Mouse (Mus musculus): ENCODE measurements at regions not wholly inside any gene's neighbourhood (a gene's known extent, or its start where the extent isn't known, plus 50 kb on each side); places are given as distances from the start of the nearest gene placed in this dataset.

DNA sequence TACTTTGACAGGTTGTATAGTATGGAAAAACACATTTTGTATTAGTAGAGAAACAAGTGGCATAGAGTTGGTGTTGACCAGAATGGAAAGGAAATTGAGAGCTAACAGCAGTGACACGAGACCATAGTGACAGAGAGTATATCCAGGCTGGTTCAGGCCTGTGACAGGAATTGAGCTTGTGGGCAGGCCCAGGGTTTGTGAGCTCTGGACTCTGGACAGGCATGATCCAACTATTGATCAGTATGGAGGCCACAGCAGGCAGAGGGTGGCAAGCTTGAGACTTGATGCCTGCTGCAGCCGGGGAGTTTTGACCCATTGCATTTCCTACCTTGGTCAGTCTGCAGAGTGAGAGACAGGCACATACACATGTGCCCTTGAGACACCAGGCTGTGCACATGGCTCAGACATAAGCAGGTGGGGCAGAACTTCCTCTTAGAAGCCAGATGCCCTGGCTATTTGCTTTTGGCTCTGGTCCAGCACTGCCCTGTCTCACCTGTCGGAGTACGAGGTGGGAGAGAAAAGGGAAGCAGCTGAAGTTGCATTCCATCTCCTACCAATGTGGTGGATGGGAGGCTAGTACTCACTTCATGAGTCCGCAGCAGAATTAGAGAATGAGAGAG lies 1006.2 kb upstream of the Cdh20 start:
- TF ChIP-seq POLR2A (IDR thresholded peaks at IDR 0.05; ENCODE audit: borderline replicate concordance, extremely low read depth, insufficient read depth, insufficient read length): no peak
- H3K4me2 ChIP-seq (replicated peaks; ENCODE audit: low read depth, low read length, severe bottlenecking): no peak overlapping the region
- no peaks in the 10 kb centered on the region for H3K4me1 ChIP-seq (ENCODE audit: control insufficient read depth, insufficient read depth, low read length)
- H3K27me3 ChIP-seq (ENCODE audit: control insufficient read depth, insufficient read depth, low read length): no peaks in the 10 kb centered on the region
- H3K4me3 ChIP-seq (replicated peaks; ENCODE audit: low read length): no peak overlapping the region
- H3K36me3 ChIP-seq (ENCODE audit: control insufficient read depth, insufficient read depth, low read length): no peaks in the 10 kb centered on the region
- no peak for ATAC-seq (ENCODE audit: low FRiP score, low read depth)
- DNase-seq (ENCODE audit: low spot score): no peak
- no peak overlapping the region for H3K9ac ChIP-seq (ENCODE audit: low read depth, low read length, severe bottlenecking)
- H3K9me3 ChIP-seq (ENCODE audit: control insufficient read depth, low read length): no peaks in the 10 kb centered on the region
- 76% methylated on average over 5 of the region's 5 CpGs for WGBS
- H3K27ac ChIP-seq (replicated peaks; ENCODE audit: low read depth, low read length): no peak overlapping the region

DNA sequence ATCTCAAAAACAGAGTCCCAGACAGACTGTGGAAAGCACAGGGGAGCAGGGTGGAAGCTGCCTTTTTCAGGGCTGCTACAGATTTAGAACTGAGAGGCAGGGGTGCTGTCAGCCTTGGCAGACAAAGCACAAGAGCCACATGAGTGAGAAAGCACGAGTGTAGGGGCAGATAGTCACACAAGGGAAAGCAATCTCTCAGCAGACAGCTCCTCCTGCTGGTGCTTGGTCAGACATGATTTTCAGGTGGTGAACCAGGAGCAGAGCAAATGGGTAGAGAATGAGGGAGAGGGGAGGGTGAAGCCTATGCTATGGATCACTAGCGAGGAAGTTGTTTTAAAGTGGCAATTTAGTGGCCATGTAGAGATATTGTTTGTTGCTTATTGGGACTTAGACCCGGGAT lies 1005.6 kb upstream of the Cdh20 start:
- Histone ChIP-seq H3K9me3 (ENCODE audit: control insufficient read depth, low read length) (no peaks in the 10 kb centered on the region), H3K27ac (replicated peaks; ENCODE audit: low read depth, low read length) (no peak overlapping the region), H3K36me3 (ENCODE audit: control insufficient read depth, insufficient read depth, low read length) (no peaks in the 10 kb centered on the region), H3K4me3 (replicated peaks; ENCODE audit: low read length) (no peak overlapping the region), H3K4me1 (ENCODE audit: control insufficient read depth, insufficient read depth, low read length) (no peaks in the 10 kb centered on the region), H3K9ac (ENCODE audit: low read depth, low read length, severe bottlenecking) (no peak overlapping the region), H3K4me2 (replicated peaks; ENCODE audit: low read depth, low read length, severe bottlenecking) (no peak overlapping the region), H3K27me3 (ENCODE audit: control insufficient read depth, insufficient read depth, low read length) (no peaks in the 10 kb centered on the region)
- 45% methylated on average over 3 of the region's 3 CpGs for WGBS
- ATAC-seq (ENCODE audit: low FRiP score, low read depth) (no peak), DNase-seq (ENCODE audit: low spot score) (no peak)
- TF ChIP-seq POLR2A (IDR thresholded peaks at IDR 0.05; ENCODE audit: borderline replicate concordance, extremely low read depth, insufficient read depth, insufficient read length): no peak

DNA sequence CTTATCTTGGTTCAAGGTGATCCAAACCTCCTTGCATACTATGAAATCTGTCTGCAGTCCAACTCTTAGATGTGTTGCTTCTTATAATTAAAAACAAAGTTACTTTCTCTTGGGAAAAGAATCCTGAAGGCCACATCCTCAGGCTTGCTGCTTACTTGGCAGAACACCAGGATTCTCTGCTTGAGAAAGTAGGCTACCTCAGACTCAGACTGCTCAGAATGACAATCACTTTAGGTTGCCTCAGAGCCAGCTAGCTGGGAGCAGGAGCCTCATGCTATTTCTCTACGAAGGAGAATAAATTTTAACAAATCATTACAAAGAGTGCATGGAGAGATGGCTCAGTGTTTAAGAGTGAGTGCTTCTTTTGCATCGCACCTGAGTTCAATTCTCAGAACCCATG lies 1001.0 kb upstream of the Cdh20 start:
- ATAC-seq (ENCODE audit: low FRiP score, low read depth) (no peak), DNase-seq (ENCODE audit: low spot score) (no peak)
- no peaks in the 10 kb centered on the region for H3K27me3 ChIP-seq (ENCODE audit: control insufficient read depth, insufficient read depth, low read length)
- WGBS: 69% methylated on average over 2 of the region's 2 CpGs
- no peak overlapping the region for H3K27ac ChIP-seq (replicated peaks; ENCODE audit: low read depth, low read length)
- no peaks in the 10 kb centered on the region for H3K36me3 ChIP-seq (ENCODE audit: control insufficient read depth, insufficient read depth, low read length)
- H3K4me2 ChIP-seq (replicated peaks; ENCODE audit: low read depth, low read length, severe bottlenecking): no peak overlapping the region
- H3K9ac ChIP-seq (ENCODE audit: low read depth, low read length, severe bottlenecking): no peak overlapping the region
- H3K4me3 ChIP-seq (replicated peaks; ENCODE audit: low read length): no peak overlapping the region
- no peaks in the 10 kb centered on the region for H3K4me1 ChIP-seq (ENCODE audit: control insufficient read depth, insufficient read depth, low read length)
- no peak for TF ChIP-seq POLR2A (IDR thresholded peaks at IDR 0.05; ENCODE audit: borderline replicate concordance, extremely low read depth, insufficient read depth, insufficient read length)
- H3K9me3 ChIP-seq (ENCODE audit: control insufficient read depth, low read length): no peaks in the 10 kb centered on the region

DNA sequence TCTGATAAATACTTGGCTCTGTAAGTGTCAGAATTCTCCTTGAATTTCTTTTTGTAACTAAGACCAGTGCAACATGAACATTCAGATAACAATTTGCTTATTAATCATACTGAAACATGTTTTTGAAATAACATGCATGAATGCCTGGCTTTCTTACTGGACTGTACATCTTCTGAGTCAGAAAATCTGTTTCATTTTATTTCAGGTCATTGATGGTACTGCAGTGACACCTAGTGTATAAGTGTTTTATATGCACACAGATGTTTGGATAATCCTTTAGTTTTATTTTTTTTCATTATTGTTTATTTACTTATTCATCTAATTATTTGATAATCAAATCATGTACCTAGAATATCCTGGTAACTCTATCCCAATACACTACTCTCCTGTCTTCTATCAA lies 983.6 kb upstream of the Cdh20 start:
- no peaks in the 10 kb centered on the region for H3K4me1 ChIP-seq (ENCODE audit: control insufficient read depth, insufficient read depth, low read length)
- ATAC-seq (ENCODE audit: low FRiP score, low read depth) (no peak), DNase-seq (ENCODE audit: low spot score) (no peak)

DNA sequence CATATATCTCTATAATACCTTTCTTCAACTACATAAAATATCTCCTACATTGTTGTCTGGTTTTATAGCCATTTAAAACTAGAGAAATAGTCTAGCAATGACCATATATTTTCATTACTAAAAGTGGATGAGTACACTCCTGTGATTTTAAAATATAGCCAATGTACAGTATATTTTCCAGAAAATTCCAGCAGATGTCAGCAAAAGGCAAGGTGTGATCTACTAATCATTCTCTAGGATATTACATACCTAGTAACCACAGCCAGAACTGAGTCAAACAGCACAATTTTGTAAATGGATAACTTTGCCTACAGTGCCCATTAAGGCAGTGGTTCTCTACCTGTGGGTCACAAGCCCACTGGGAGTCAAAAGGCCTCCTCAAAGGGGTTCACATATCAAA lies 972.0 kb upstream of the Cdh20 start:
- H3K9me3 ChIP-seq (ENCODE audit: control insufficient read depth, low read length): no peaks in the 10 kb centered on the region
- no peak for ATAC-seq (ENCODE audit: low FRiP score, low read depth)
- H3K4me2 ChIP-seq (replicated peaks; ENCODE audit: low read depth, low read length, severe bottlenecking): no peak overlapping the region
- DNase-seq (ENCODE audit: low spot score): no peak
- no peak overlapping the region for H3K9ac ChIP-seq (ENCODE audit: low read depth, low read length, severe bottlenecking)
- no peak for TF ChIP-seq POLR2A (IDR thresholded peaks at IDR 0.05; ENCODE audit: borderline replicate concordance, extremely low read depth, insufficient read depth, insufficient read length)
- no peak overlapping the region for H3K4me3 ChIP-seq (replicated peaks; ENCODE audit: low read length)
- no peaks in the 10 kb centered on the region for H3K27me3 ChIP-seq (ENCODE audit: control insufficient read depth, insufficient read depth, low read length)
- no peaks in the 10 kb centered on the region for H3K4me1 ChIP-seq (ENCODE audit: control insufficient read depth, insufficient read depth, low read length)
- H3K36me3 ChIP-seq (ENCODE audit: control insufficient read depth, insufficient read depth, low read length): no peaks in the 10 kb centered on the region
- no peak overlapping the region for H3K27ac ChIP-seq (replicated peaks; ENCODE audit: low read depth, low read length)

More for the DNA sequence above, 983.6 kb upstream of the Cdh20 start:
- H3K4me2 ChIP-seq (replicated peaks; ENCODE audit: low read depth, low read length, severe bottlenecking): no peak overlapping the region
- H3K36me3 ChIP-seq (ENCODE audit: control insufficient read depth, insufficient read depth, low read length): no peaks in the 10 kb centered on the region
- H3K9ac ChIP-seq (ENCODE audit: low read depth, low read length, severe bottlenecking): no peak overlapping the region
- H3K27ac ChIP-seq (replicated peaks; ENCODE audit: low read depth, low read length): no peak overlapping the region
- no peak for TF ChIP-seq POLR2A (IDR thresholded peaks at IDR 0.05; ENCODE audit: borderline replicate concordance, extremely low read depth, insufficient read depth, insufficient read length)
- H3K27me3 ChIP-seq (ENCODE audit: control insufficient read depth, insufficient read depth, low read length): no peaks in the 10 kb centered on the region
- H3K4me3 ChIP-seq (replicated peaks; ENCODE audit: low read length): no peak overlapping the region
- H3K9me3 ChIP-seq (ENCODE audit: control insufficient read depth, low read length): no peaks in the 10 kb centered on the region

DNA sequence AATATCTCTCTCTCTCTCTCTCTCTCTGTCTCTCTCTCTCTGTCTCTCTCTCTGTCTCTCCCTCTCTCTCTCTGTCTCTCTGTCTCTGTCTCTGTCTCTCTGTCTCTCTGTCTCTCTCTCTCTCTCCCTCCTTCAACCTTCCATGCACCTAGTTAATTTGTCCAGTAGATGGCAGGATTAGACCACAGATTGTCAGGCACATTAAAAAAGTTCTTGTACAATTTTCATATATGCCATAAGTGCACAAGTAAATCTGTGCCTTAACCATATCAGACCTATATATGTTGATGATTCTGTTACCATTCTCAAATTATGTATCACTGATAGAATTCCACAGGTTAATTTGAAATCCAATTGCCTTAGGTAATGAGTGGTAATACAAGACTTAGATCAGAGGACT lies 969.0 kb upstream of the Cdh20 start:
- peak; percentile 37 for DNase-seq (ENCODE audit: low spot score)

More for the DNA sequence above, 969.0 kb upstream of the Cdh20 start:
- no peak for ATAC-seq (ENCODE audit: low FRiP score, low read depth)
- Histone ChIP-seq H3K4me3 (replicated peaks; ENCODE audit: low read length) (no peak overlapping the region), H3K9me3 (ENCODE audit: control insufficient read depth, low read length) (no peaks in the 10 kb centered on the region), H3K4me1 (ENCODE audit: control insufficient read depth, insufficient read depth, low read length) (no peaks in the 10 kb centered on the region), H3K27me3 (ENCODE audit: control insufficient read depth, insufficient read depth, low read length) (no peaks in the 10 kb centered on the region), H3K27ac (replicated peaks; ENCODE audit: low read depth, low read length) (no peak overlapping the region), H3K4me2 (replicated peaks; ENCODE audit: low read depth, low read length, severe bottlenecking) (no peak overlapping the region), H3K9ac (ENCODE audit: low read depth, low read length, severe bottlenecking) (no peak overlapping the region), H3K36me3 (ENCODE audit: control insufficient read depth, insufficient read depth, low read length) (no peaks in the 10 kb centered on the region)
- TF ChIP-seq POLR2A (IDR thresholded peaks at IDR 0.05; ENCODE audit: borderline replicate concordance, extremely low read depth, insufficient read depth, insufficient read length): no peak
